Mouse (Mus musculus) 3T3-L1 (cell line): ENCODE data around the gene Tbx18.

Experiments
- DNase-seq: peaks from one replicate; pipeline ENCODE4 v3.0.0-alpha.2; 2015; ENCODE audit warnings: low read depth, low spot score

Gene Tbx18

DNA sequence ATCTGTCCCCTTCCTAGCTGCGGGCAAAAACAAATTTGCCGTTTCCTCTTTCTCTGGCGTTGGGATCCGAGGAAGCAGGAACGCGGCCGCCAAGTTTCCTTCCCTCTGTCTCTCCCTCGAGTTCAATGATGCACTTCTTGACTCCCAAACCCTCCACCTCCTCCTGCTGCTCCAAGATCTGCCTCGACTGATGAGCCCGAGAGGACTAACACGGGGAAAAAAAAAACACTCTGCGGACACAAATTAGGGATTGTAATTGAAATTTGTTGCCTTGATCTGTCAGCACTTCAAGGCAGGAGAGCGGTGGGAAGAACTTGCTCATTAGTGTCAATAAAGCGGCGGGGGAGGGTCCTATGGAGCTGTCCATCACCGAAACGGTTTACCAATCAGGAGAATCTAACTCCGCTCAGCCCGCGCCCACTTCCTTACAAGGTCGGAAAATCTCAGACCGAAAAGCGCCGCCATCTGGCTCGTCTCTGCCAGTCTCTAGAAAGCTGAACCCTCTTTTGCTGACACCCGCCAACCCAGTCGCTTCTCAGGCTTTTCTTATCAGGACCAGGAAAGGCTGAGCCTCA is at the start of gene Tbx18:
TSS of gene Tbx18 (minus strand) at position 300 of the 575 bp plus-strand sequence.
- peak; percentile 98 for DNase-seq

DNA sequence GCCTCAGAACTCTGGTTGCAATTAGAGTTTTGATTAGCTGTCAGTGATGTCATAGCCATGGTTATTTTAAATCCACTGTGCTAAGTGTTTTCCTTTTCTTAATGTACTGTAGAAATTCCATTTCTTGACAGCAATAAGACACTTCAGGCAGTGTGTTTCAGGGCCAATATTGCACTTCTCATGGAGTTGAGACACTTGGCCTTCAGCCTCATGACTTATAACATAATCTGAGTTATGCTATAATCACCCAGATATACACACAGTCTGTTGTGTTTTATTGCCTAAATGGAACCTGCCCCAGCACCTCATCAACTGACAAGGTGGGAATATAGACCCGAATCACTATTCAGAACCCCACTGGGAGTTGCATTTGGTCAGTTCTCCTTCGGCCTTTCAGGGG is 42.9 kb upstream of the Tbx18 start:
- no peak for DNase-seq

DNA sequence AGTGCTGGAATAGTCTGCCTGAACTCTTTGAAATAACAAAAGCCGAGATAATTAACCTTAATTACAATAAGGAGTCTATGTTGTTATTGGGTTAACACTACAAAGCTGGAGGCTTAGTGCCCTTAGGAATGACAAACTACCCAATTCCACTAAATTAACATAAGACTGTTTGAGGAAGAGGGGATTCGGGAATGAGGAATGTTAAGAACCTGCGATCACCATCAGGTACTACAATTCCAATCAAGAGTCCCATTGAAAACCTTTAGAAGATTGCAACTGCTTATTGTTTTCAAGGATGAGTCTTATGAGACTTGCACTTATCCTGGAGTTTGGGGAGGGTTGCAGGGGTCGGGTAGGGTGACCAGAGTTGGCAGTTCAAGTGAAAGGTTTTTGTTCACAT is 24.6 kb upstream of the Tbx18 start:
- no peak for DNase-seq

DNA sequence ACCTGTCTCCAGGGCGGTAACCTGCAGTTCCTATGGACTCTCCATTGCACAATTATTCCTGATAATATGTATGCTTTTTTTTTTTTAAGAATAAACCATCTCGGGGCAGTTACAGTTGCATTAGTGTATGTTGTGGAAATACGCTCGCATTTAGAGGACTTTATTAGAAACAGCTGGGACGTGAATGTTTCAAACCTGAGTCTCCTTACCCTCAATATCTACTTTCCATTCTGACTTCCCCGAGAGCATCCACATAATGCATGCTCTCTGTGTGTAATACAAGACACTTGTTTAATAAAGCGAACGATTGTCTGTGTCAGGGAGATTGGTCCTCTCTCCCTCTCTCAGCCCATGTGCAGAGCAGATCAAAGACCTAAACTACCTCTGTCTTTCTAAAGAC is 10.5 kb upstream of the Tbx18 start:
- no peak for DNase-seq

DNA sequence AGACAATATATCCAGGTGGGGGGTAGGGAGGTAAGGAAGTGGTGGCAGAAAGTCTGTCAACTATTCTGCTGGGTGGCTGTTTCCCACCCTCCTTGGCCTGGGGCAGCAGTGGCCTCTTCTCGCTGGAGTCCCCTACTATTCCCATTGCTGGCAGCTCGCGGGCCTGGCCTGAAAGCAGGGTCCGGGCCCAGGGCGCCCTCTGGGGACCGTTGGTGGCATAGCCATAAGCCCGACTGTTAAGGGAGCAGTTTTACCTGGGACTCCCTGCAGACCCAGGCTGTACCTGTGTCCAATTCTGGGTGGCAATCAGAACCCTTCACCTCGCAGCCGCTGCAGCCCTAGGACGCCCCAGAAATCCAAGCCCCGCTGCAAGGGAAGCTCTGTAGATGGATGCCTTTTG is 9.6 kb upstream of the Tbx18 start:
- DNase-seq: no peak

DNA sequence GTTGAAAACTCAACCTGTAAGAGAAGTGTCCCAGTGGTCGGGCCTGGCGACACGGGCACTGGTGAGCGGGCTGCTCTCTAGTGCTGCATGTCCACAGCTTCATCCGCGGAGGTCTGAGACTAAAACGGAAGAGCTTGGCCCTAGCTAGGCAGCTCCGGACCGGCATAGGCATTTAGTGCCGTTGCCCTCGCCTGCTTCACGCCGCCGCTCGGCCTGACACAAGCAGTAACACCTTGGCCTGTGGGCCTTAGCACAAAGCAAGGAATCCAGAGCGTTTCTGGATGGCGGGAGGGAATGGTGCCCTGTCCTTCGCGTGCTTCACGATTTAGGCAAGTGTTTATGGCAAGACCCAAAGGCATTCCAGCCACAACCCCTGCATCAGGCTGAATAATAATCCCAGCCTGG is 9.2 kb upstream of the Tbx18 start:
- DNase-seq: no peak

DNA sequence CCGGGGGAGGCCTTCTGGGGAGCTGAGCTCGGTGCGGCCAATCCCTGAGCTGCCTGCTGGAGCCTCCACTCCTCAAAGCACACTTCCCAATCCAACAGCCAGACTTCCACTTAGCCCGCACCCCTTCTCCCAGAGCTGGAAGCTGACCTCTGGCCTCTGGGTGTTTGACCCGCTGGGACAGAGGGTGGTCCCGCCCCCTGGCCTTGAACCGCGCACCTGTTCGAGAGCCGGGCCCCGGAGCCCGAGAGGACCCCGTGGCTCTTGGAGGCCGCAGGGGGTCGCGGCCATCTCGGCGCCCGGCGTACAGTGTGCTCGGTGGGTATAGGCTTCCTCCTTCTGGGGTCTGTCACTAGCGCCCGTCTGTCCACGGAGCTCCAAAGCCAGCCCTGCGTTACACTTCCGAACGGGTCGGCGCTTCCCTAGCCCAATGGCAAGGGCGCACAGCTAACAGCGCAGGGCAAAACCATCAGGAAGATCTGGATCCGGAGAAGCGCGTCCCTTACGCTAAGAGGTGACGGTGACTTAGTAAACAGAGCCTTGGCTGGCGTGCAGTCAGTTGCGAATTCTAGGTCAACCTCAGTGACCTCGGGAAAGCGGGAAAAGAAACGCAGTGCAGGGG is 8.6 kb upstream of the Tbx18 start:
- no peak for DNase-seq

DNA sequence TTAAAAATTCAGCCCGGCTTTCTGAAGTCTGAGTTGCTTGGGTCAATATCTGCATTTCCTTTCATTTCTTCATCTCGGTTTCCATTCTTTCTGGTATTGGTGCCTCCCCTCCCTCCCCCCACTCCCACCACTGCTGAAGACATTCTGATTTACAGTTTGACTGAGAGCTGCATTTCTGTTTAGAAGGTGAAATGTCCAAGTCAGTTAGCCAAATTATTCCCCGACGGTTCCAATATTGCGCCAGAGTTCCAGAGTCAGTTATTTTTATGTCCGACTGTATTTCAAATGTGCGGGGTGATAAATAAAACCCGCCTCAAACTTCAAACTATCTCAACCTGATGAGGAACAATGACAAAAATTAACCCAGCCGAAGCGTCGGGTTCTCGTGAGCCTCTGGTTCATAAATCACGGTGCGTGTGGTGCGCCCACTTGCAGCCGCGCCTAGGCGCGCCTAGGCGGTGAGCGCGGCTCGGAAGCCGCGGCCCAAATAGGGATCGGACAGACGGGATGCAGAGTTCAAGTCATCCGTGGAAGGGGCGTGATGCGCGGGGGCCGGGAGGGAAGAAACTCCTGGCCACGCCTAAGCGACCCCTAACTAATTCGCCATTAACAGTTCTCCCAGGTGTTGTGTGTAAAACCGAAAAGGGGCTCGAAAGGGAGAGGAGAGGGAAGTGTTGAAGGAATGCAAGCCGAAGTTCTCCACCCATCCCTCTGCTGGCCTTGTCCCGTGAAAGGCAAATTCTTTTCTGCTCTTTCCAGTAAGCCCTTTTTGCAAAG is 7.9 kb upstream of the Tbx18 start:
- no peak for DNase-seq

DNA sequence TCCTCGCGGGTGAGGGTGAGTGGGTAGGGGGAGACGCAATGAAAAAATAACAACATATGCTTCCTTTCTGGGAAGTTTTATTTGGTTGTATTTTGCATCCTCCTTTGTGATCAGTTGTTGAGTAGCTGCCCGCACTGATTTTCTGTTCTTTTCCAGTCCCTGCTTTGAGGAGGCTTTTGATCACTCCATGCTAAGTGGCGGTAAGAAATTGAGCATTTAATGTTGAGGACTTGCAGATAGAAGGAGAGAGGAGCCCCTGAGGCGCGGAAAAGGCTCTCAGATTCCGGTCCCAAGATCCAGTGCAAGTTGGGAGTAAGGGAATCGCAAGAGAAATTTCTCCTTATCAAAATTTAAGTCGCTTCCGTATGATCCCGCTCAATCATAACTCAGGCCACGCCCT is 7.1 kb upstream of the Tbx18 start:
- no peak for DNase-seq

DNA sequence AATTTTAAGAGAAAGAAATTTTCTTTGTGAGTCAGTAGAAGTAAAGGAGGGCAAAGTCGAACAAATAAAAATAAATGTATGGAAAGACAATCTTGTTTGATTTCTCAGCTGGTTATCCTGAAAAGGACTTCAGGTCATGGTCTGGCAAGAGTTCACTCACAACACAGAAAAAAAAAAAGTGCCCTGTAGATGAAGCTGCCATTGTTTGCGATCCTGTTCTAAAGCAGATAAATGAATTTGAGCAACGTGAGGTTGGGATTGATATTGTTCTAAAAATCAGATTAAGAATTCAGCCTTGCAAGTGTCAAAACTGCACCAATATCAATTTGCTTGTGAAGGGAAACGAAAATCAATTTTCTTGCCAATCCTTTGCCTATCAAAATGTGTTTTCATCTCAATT is 6.2 kb upstream of the Tbx18 start:
- no peak for DNase-seq

DNA sequence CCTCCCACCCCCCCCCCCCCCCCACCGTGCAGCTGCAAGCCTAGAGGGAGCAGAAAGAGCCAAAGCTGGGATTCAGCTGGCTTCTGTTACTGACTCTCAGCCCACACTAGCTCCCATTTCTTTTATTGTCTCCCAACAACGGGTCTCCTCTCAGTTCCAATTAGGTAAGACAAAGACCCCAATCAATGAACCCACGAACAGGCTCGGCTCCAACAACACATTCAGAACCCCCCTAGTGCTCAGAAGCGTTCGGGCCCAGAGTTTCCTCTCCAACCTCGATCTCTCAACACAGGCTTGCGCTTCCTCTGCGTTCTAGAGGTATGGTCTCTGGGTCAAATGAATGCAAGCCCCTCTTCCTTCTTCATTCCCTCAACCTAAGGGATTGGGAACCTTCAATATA is 4.0 kb upstream of the Tbx18 start:
- no peak for DNase-seq

DNA sequence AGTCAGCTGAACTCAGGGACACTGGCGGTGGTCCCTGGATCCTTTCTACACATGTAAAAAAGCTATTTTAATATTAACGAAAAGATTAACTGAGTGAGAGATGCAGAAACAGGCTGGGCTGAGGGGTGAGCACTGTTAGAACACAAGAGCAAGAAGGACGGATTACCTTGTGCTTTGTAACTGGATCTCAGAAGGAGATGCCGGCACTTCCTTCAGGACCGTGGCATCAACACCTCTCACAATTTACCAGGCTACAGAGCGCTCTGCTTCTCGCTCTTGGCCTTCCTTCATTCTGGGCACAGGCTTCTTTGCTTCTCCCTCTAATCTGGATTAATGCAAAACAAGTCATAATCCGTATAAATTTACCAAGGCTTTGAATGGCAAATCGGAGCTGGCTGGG is 3.6 kb upstream of the Tbx18 start:
- no peak for DNase-seq

DNA sequence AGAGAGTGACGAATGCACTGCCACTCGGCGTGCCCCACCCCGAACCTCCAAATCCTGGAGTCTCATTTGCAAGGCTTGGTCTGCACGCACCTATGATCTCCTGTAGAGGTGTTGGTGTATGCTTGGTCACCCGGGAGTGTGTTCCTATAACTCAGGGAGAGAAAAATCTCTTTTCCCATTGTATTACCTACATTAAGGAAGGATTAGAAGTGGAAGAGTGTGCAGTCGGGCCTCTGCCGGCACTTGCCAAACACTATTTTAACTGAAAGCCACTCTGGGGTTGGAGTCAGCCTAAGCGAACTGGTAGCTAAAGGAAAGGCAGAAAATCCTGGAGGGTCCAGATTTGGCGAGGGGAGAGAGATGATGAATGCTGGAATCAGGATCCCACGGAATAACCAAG is 2.7 kb upstream of the Tbx18 start:
- DNase-seq: no peak

DNA sequence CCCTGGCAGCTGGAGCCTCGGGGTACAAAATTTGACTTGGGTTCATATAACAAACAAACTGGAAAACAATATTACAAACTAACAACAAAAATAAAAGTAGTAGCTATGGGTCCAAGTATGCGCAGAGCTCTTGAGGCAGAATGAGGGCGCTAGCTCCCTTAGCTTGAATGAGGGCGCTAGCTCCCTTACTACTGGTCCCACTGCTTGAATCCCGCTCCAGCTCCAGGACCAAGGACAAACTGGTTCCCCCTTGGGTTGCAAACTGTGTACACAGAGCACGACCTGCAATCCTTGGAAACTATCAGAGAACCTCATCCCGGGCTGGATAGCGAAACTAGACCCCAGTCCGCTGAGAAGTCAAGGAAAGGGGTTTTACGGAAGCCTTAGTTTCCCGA is 2.2 kb upstream of the Tbx18 start:
- DNase-seq: no peak

DNA sequence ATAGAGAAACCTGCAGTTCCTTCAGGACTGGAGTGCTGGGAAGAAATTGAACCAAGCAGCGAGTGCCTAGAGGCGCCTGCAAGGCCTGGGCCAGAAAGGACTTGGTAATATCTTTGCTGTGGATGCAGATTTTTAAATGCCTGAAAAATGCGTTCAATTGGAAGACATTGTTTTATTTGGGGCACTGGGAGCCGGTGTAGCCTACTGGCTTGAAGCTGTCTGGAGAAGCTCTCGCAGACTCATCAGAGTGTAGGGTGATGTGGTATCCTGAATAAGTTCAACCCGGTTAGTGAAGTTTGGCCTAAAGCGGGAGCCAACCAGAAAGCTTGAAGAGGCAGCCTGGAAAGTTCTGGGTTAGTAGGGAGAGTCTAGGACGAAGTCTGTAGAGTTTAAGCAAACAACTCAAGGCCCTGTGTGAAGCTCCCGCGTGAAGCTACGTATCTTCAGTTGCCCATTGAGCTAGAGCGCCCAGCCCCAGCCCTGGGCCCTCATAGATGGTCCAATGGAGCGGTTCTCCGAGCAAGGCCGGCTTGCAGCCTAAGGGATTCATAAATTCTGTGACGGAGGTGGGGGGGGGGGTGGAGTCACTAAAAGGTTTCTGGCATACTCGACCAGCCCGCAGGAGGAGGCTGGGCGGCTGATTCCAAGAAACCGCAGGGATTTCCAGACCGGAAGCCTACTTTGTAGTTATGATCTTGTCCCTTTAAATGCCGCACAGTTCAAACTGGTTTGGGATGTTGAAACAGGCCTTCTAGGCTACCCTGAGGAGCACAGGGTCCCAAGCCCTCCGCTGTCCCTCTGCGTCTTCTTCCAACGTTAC is 1.6 kb upstream of the Tbx18 start:
- no peak for DNase-seq

DNA sequence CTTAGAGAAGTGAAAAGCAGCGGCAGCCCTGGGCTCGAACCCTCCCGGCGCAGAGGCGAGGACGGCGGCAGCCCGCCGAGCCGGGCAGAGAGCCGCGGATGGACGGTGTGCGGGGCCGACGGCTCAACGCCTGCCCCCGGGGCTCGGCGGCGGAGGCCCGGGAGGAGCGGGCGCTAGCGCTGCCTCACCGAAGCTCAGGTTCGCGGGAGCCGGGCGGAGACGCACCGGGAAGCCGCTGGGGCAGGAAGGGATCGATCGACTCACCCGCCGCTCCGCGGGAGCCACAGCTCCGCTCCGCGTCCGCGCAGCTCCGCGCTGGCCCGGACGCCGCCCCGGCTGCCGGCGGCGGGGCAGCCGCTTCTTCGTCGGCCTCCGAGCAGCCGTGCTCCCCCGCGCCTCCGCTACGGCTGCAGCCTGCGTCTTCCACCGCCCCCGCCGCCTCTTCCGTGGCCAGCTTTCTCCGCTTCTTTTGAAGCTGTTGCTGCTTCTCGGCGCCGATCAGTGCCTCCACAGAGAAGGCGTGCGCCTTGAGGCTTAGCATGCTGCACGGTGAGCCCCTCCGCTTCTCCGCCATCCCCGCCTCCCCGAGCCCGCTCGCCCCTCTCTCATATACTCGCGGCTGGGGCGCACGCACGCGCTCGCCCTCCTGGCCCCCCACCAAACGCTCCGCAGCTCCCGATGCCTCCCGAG is 644 bp downstream of the Tbx18 start:
- DNase-seq: peak; percentile 43

DNA sequence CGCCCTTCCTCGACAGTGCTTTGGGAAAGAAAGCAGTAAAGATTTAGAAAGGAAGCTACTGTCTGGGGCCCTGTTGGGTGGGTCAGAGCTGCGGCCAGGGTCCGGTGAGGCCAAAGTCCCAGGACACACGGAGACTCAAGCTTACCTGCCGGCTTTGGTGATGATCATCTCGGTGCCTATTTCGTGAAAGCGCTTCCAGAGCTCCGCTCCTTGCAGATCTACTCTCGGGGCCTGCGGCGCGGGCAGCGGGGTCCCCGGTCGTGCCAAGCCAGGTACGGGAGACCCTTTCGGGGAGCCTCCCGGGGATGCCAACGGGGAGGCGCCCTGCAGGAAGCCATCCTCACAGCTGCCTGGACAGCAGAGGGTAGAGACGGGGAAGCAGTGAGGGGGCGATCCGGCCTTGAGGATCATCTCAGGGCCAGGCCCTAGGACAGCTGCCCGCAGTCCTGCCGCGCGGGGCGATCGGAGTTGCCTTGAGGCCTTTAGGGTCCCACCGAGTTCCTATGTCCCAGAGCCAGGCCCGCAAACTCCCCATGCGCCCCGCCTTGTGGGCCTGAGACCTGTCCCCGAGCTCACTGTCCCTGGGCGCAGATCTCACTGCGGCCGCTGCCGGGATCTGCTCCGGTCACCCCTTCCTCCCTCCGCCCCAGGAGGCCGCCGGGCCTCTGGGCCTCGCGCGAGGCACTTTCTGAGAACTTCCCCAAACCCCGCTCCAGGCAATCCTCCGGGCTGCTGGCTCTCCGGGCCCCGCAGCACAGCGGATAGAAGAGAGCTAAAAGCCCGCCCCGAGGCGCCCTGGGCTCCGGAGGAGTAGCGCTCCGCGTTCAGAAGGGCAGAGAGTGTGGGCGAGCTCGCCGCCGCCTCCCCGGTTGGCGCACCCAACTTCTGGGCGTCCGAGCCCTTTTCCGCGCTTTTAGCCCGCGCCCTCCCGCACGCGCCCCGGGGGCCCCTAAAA is 1.5 kb downstream of the Tbx18 start:
- DNase-seq: peak; percentile 59

DNA sequence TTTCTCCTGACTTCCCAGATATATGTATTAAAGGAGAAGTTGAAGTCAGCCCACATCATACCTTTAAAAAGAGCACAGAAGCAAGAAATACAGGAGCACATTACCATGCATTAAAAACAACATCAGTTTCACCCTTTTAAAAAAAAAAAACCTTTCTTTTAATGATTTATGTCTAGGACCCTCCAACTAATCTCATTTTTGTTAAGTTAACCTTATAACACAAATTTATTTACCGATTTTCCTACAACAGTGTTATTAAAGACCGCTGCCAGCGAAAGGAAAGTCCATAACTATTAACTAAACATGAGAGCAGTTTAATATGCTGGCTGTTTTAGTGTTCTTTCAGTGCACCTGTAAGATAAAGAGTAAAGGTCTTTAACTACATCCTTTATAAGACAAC is 3.0 kb downstream of the Tbx18 start:
- DNase-seq: no peak

DNA sequence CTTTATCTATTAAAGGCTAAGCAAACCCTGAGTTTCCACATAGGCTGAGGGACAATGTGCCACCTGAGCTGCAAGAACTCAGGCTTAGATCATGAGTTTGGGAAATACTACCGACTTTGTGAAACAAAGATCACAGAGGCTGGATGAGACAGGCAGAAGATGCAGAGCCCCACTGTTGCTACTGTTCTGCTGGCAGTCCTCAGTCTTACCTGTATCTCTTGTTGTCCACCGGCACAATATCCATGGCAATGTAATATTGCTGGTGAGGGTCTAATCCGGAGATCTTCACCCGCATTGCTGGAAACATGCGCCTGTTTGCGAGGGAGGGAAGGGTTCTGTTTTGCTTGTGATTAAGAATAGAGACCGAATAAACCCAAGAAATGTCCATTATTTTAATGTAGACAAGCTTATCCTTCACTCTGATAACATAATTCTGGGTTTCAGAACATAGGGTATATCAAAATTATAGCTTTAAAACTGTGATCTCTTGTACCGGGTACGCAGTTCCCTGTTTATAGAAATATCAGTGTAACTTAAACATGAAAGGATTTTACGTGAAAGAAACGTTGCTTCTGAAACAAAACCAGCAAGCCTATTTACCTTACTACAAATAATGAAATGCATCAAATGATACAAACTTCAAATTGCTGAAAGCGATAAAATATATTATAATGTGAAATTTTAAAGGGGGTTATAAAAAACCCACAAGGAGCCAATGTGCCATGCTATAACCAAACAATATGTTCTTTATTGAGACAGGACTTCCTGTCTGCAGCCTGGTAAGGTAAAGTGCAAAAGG is 3.7 kb downstream of the Tbx18 start:
- DNase-seq: no peak

DNA sequence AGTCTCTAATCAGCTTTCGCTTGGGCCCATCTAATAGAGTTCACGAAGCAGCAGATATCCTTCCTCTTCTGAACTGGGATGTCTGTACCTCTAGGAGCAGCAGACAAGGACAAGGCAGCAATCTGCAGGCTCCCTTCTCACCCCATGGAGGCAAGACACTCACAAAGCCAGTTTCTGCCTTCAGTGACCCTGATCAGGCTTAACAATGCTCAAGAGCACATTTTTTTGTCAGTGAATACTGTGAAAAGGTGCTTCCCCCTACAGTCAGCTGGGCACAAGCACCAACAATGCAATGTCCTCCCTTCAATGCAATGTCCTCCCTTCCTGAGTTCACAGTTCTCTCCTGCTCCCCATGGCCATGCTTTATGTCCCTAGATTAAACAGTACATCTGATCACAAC is 9.3 kb downstream of the Tbx18 start:
- DNase-seq: no peak
